Mouse (Mus musculus) G1E (cell line): ENCODE data around the gene Rgs9. TPM values are rescaled to one million over a fixed set of nuclear protein-coding genes. Genes with fewer than 3 reads are reported as not detected.
A peak's percentile ranks its signal among the peaks of the same experiment; 100 is the strongest.

ENCODE experiments used
- ATAC-seq: 2 replicates; pipeline ENCODE4 v1.8.0; 2016; ENCODE audit warnings: mild to moderate bottlenecking; ENCODE audit not compliant: insufficient number of reproducible peaks, poor library complexity, low FRiP score, severe bottlenecking; ENCODE audit errors: extremely low read depth
- DNase-seq: peaks from one replicate; pipeline ENCODE4 v3.0.0; 2012; ENCODE audit warnings: low spot score
- H3K27me3 ChIP-seq: 2 replicates; pipeline ENCODE4 v1.6.1; 2012; ENCODE audit warnings: mild to moderate bottlenecking, low read length, inconsistent platforms; ENCODE audit not compliant: insufficient read depth
- H3K36me3 ChIP-seq: replicated peaks from 2 replicates; pipeline ENCODE3; 2012; ENCODE audit warnings: mild to moderate bottlenecking, inconsistent platforms
- H3K4me1 ChIP-seq: 2 replicates; pipeline ENCODE4 v1.6.1; 2012; ENCODE audit warnings: low read depth, low read length, inconsistent platforms, mixed read lengths; ENCODE audit not compliant: insufficient read depth
- H3K4me3 ChIP-seq: 2 replicates; pipeline ENCODE4 v1.5.1; 2012; ENCODE audit warnings: low read depth, mild to moderate bottlenecking, inconsistent platforms, low read length, moderate library complexity, mixed read lengths
- H3K9me3 ChIP-seq: replicated peaks from 2 replicates; pipeline ENCODE4 v1.6.1; 2012; ENCODE audit warnings: inconsistent platforms
- CTCF ChIP-seq: IDR thresholded peaks from 2 replicates; pipeline ENCODE4 v1.5.1; 2012; ENCODE audit warnings: low read depth, low read length, inconsistent platforms, mixed read lengths
- GATA1 ChIP-seq: IDR thresholded peaks from 2 replicates; pipeline ENCODE4 v1.6.1; 2012; ENCODE audit warnings: borderline replicate concordance, low read length, inconsistent platforms, mixed read lengths
- GATA2 ChIP-seq: IDR thresholded peaks from 2 replicates; pipeline ENCODE4 v1.6.1; 2012; ENCODE audit warnings: low read depth, low read length, inconsistent platforms, borderline replicate concordance
- POLR2AphosphoS5 ChIP-seq: IDR thresholded peaks from 2 replicates; pipeline ENCODE4 v1.6.1; 2012; ENCODE audit warnings: low read depth, low read length, inconsistent platforms; ENCODE audit not compliant: insufficient replicate concordance
- TAL1 ChIP-seq: conservative IDR thresholded peaks from 2 replicates; pipeline ENCODE4 v1.6.1; 2012; ENCODE audit warnings: low read depth, low read length, inconsistent platforms, mixed read lengths
- polyA plus RNA-seq: library from polyadenylated mRNA; stranded (reverse); fragments of >175 nt; gene quantifications from 2 replicates; pipeline ENCODE4 v1.2.3, GENCODE M21; 2012
- total RNA-seq, 2 experiments: library from RNA; stranded (forward) in 1 of 2; stranded (reverse) in 1 of 2; fragments of 200-1000 nt in 1 of 2; fragments of >200 nt in 1 of 2; fragmentation: Nextera tagmentation in 1 of 2; gene quantifications; 2 replicates each; pipeline ENCODE4 v1.2.3; 2014 to 2017

Rgs9 gene
- total and polyA plus RNA-seq, 3 experiments: 0.22 TPM; not detected in 2

GRCm38 (mm10) chr11:109252483-109252882, 45.4 kb downstream of the Rgs9 start:
- H3K36me3 ChIP-seq: no peaks in the 10 kb centered on the region
- H3K4me1 ChIP-seq: no peaks in the 10 kb centered on the region
- no peak overlapping the region for H3K4me3 ChIP-seq
- no peak for TF ChIP-seq POLR2AphosphoS5
- TF ChIP-seq CTCF: no peak
- no peak for TF ChIP-seq GATA1
- no peak for TF ChIP-seq GATA2
- no peaks in the 10 kb centered on the region for H3K27me3 ChIP-seq
- DNase-seq (no peak), ATAC-seq (no peak)
- H3K9me3 ChIP-seq: 0 out of 2 replicates have a peak, but pooled peaks cover 7% of the 10 kb centered on the region

GRCm38 (mm10) chr11:109250566-109250965, 47.4 kb downstream of the Rgs9 start:
- Histone ChIP-seq H3K36me3 (no peaks in the 10 kb centered on the region), H3K9me3 (no peaks in the 10 kb centered on the region), H3K4me1 (no peaks in the 10 kb centered on the region), H3K27me3 (no peaks in the 10 kb centered on the region; the same call in 1 of the 2 replicates), H3K4me3 (no peak overlapping the region)
- ATAC-seq: no peak
- TF ChIP-seq GATA1 (no peak), CTCF (no peak), GATA2 (no peak)
- no peak for DNase-seq

GRCm38 (mm10) chr11:109246920-109247319, 51.0 kb downstream of the Rgs9 start:
- Histone ChIP-seq H3K9me3 (no peaks in the 10 kb centered on the region), H3K4me3 (no peak overlapping the region), H3K27me3 (no peaks in the 10 kb centered on the region; the same call in 1 of the 2 replicates), H3K4me1 (peaks cover 2% of the 10 kb centered on the region; the same call in 1 of the 2 replicates), H3K36me3 (no peaks in the 10 kb centered on the region)
- DNase-seq (no peak), ATAC-seq (no peak)
- TF ChIP-seq CTCF (no peak), TAL1 (no peak), GATA1 (no peak), GATA2 (no peak), POLR2AphosphoS5 (no peak)

GRCm38 (mm10) chr11:109244635-109245360, 53.1 kb downstream of the Rgs9 start:
- Histone ChIP-seq H3K36me3 (no peaks in the 10 kb centered on the region), H3K4me3 (no peak overlapping the region), H3K9me3 (no peaks in the 10 kb centered on the region), H3K27me3 (no peaks in the 10 kb centered on the region; the same call in 1 of the 2 replicates), H3K4me1 (peaks cover 2% of the 10 kb centered on the region; the same call in 1 of the 2 replicates)
- peak; percentile 70 for DNase-seq
- no peak for TF ChIP-seq GATA1
- TF ChIP-seq CTCF: peak; percentile 49; the same call in 1 of the 2 replicates
- no peak for TF ChIP-seq GATA2
- ATAC-seq: peak; percentile 62

- no peak for TF ChIP-seq GATA1
- no peak for TF ChIP-seq TAL1
- TF ChIP-seq GATA2: no peak
- TF ChIP-seq POLR2AphosphoS5: no peak
- no peak for TF ChIP-seq CTCF
- Histone ChIP-seq H3K36me3 (no peaks in the 10 kb centered on the region), H3K9me3 (peaks cover 7% of the 10 kb centered on the region), H3K4me3 (no peak overlapping the region), H3K27me3 (no peaks in the 10 kb centered on the region), H3K4me1 (peaks cover 2% of the 10 kb centered on the region; the same call in 1 of the 2 replicates)
- ATAC-seq: no peak
- no peak for DNase-seq
Measured at GRCm38 (mm10) chr11:109240126-109240525, 57.8 kb downstream of the Rgs9 start.

- no peaks in the 10 kb centered on the region for H3K4me1 ChIP-seq
- H3K27me3 ChIP-seq: no peaks in the 10 kb centered on the region
- no peaks in the 10 kb centered on the region for H3K36me3 ChIP-seq
- H3K9me3 ChIP-seq: peaks cover 12% of the 10 kb centered on the region
- no peak for ATAC-seq
- H3K4me3 ChIP-seq: no peak overlapping the region
- no peak for DNase-seq
- TF ChIP-seq POLR2AphosphoS5 (no peak), CTCF (no peak), TAL1 (no peak), GATA2 (no peak), GATA1 (no peak)
Measured at GRCm38 (mm10) chr11:109238671-109239070, 59.3 kb downstream of the Rgs9 start.
